Mouse (Mus musculus): Measurements from ENCODE around the gene Anxa6.

DNA sequence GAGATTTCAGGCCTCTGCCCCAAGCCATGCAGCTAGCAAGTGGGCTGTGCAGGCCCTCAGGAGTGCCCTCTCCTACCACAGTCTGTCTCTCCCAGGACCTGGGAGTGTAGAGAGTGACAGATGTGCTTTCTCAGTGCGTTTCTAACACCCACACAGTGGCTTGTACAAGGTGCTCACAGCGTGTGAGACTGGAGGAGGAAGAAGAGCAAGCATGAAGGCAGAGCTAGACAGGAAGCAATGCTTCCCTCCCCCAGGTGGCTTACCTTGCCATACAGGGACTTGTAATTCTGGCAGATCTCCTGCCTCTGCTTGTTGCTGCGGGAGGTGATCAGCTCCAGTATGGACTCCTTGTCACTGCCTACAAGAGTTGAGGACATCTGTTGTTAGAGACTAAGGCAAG is 21.8 kb downstream of the Anxa6 start:
- no peak for TF ChIP-seq POLR2A (IDR thresholded peaks at IDR 0.05; ENCODE audit: borderline replicate concordance, extremely low read depth, insufficient read depth, insufficient read length, poor library complexity, severe bottlenecking)
- no peak for TF ChIP-seq CTCF (IDR thresholded peaks at IDR 0.05; ENCODE audit: borderline replicate concordance, extremely low read depth, insufficient read depth, insufficient read length)
